Mouse (Mus musculus): ENCODE data around the gene Zfyve21. TPM values are rescaled to one million over a fixed set of nuclear protein-coding genes. Genes with fewer than 3 reads are reported as not detected.

Zfyve21 gene
- polyA plus RNA-seq, 1 experiment from 2014 or later: 125 TPM

DNA sequence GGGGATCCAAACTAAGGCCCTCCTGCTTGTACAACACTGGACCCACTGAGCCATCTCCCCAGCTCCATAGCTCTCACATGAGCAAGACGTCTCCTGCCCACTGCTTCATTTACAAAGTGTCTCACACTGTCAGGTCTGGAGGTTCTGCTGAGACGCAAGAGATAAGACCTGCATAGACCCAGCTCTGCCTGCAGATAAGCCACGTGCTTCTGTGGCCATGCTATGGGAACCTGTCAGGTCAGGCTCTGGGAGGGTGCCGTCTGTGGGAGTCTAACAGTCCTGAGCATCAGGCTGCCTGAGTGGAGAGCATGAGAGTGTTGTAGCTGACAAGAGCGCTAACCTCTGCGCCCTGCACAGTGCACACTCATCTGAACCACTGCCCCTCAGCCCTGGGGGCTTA lies 27.0 kb upstream of the Zfyve21 start:
- no peak for ATAC-seq (replicated peaks; ENCODE audit: low FRiP score)
- WGBS: 93% methylated on average over 6 of the region's 6 CpGs
- peaks cover 97% of the 10 kb centered on the region for H3K36me3 ChIP-seq
- no peak overlapping the region for H3K4me2 ChIP-seq
- no peaks in the 10 kb centered on the region for H3K27me3 ChIP-seq
- no peaks in the 10 kb centered on the region for H3K4me1 ChIP-seq
- no peak overlapping the region for H3K9ac ChIP-seq
- no peak overlapping the region for H3K4me3 ChIP-seq (replicated peaks)
- H3K9me3 ChIP-seq (replicated peaks): no peaks in the 10 kb centered on the region
- no peak overlapping the region for H3K27ac ChIP-seq

DNA sequence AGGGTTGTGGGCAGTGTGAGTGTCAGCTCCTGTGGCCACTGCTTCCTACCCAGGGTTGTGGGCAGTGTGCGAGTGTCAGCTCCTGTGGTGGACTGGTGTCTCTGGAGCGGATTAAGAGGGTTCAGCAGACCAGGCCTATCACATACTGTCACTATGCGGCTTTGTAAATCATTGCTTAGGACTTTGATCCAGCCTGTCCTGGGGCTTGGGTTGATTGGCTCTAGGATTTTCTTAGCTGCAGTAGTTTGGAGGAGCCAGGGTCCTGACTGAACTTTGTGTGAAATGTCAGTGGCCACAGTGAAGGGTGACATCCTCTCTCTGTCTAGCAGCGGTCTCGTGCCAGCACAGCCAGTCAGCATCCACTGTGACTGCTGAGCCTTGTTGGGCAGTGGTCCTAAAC lies 23.9 kb upstream of the Zfyve21 start:
- WGBS: 84% methylated on average over 5 of the region's 5 CpGs
- no peaks in the 10 kb centered on the region for H3K27me3 ChIP-seq
- H3K36me3 ChIP-seq: peaks cover 99% of the 10 kb centered on the region
- H3K4me2 ChIP-seq: no peak overlapping the region
- no peak overlapping the region for H3K9ac ChIP-seq
- ATAC-seq (replicated peaks; ENCODE audit: low FRiP score): peak; percentile 83
- H3K4me1 ChIP-seq: 0 out of 2 replicates have a peak, but pooled peaks cover 3% of the 10 kb centered on the region
- H3K27ac ChIP-seq: peak overlapping the region; percentile 75
- no peak overlapping the region for H3K4me3 ChIP-seq (replicated peaks)
- H3K9me3 ChIP-seq (replicated peaks): no peaks in the 10 kb centered on the region

- 90% methylated on average over 7 of the region's 7 CpGs for WGBS
- Histone ChIP-seq H3K4me1 (0 out of 2 replicates have a peak, but pooled peaks cover 3% of the 10 kb centered on the region), H3K4me3 (replicated peaks) (no peak overlapping the region), H3K9me3 (replicated peaks) (no peaks in the 10 kb centered on the region), H3K9ac (no peak overlapping the region), H3K4me2 (no peak overlapping the region), H3K27ac (peak overlapping the region; percentile 75), H3K27me3 (no peaks in the 10 kb centered on the region), H3K36me3 (peaks cover 99% of the 10 kb centered on the region)
- ATAC-seq (replicated peaks; ENCODE audit: low FRiP score): no peak
Observed at GRCm38 (mm10) chr12:111790631-111791030, 23.3 kb upstream of the Zfyve21 start.

DNA sequence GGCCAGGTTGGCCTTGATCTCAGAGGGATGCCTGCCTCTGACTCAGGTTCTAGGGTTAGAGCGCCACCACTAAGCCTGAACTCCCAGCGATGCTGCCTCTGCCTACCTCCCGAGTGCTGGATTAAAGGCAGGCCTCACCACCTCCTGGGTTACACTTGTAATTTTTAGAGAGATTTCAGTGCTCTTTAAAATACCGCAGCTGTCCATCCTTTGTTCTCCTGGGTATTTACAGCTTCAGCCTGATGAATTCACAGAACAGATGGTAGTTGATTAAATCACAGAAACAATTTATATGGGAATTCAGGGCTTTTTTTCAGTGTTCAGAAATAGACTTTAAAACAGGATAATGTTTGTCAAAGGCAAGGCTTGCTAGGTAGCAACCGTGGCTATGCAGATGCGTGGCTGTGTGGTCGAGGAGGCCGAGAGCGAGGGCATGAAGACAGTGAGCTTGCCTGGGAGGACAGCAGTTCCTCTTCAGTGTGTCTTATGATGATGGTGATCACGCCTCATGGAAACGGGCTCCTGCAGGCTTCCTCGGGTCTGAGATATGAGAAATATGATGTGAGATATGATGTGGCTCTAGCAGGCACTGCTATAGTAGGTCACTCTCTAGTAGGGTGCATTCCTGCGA lies 22.4 kb upstream of the Zfyve21 start:
- Histone ChIP-seq H3K9me3 (replicated peaks) (no peaks in the 10 kb centered on the region), H3K4me2 (no peak overlapping the region), H3K27me3 (no peaks in the 10 kb centered on the region), H3K36me3 (peaks cover 99% of the 10 kb centered on the region), H3K9ac (no peak overlapping the region), H3K4me3 (replicated peaks) (no peak overlapping the region), H3K4me1 (0 out of 2 replicates have a peak, but pooled peaks cover 3% of the 10 kb centered on the region), H3K27ac (no peak overlapping the region)
- ATAC-seq (replicated peaks; ENCODE audit: low FRiP score): no peak
- 95% methylated on average over 13 of the region's 13 CpGs for WGBS

GRCm38 (mm10) chr12:111794102-111794501 lies 19.9 kb upstream of the Zfyve21 start:
- no peak overlapping the region for H3K9ac ChIP-seq
- H3K4me1 ChIP-seq: 0 out of 2 replicates have a peak, but pooled peaks cover 3% of the 10 kb centered on the region
- 82% methylated on average over 21 of the region's 22 CpGs for WGBS
- peaks cover 98% of the 10 kb centered on the region for H3K36me3 ChIP-seq
- H3K4me3 ChIP-seq (replicated peaks): no peak overlapping the region
- H3K27me3 ChIP-seq: no peaks in the 10 kb centered on the region
- ATAC-seq (replicated peaks; ENCODE audit: low FRiP score): peak; percentile 41; the same call in 1 of the 2 replicates
- H3K4me2 ChIP-seq: no peak overlapping the region
- H3K27ac ChIP-seq: no peak overlapping the region
- H3K9me3 ChIP-seq (replicated peaks): no peaks in the 10 kb centered on the region

GRCm38 (mm10) chr12:111794526-111795179 lies 19.3 kb upstream of the Zfyve21 start:
- Histone ChIP-seq H3K27me3 (no peaks in the 10 kb centered on the region), H3K27ac (no peak overlapping the region), H3K9ac (no peak overlapping the region), H3K4me1 (0 out of 2 replicates have a peak, but pooled peaks cover 3% of the 10 kb centered on the region), H3K4me2 (no peak overlapping the region), H3K4me3 (replicated peaks) (no peak overlapping the region), H3K36me3 (peaks cover 97% of the 10 kb centered on the region), H3K9me3 (replicated peaks) (no peaks in the 10 kb centered on the region)
- ATAC-seq (replicated peaks; ENCODE audit: low FRiP score): no peak
- 91% methylated on average over 18 of the region's 18 CpGs for WGBS

DNA sequence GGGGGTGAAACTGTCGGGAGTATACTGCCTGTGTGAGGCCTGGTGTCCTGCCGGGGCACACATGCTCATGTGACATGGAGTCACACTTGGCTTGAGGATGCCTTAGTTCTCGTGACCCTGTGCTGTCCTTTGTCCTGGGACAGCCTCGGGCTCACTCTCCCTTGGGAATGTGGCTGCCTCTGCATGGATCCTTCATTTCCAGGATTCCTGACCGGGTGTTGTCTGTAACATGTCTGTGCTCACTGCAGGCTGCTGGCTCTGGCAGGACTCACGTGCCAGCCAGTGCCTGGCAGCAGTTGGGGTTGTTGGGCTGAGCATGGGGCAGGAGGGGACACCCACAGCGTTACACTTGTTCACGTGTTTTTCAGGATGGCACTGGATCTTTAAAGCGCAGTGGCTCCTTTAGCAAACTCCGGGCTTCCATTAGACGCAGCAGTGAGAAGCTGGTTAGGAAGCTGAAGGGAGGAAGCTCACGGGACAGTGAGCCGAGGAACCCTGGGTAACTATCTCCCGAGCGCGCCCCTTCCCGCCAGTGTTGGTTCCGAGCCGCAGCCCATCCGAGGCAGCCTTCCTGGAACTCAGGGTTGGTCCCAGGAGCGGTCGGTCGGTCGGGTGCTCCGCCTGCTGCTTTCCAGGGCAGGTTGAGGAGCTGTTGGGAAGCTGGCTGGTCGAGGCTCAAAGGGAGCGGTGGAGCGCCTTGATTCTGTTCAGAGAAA lies 18.6 kb upstream of the Zfyve21 start:
- H3K9me3 ChIP-seq (replicated peaks): no peaks in the 10 kb centered on the region
- no peak for ATAC-seq (replicated peaks; ENCODE audit: low FRiP score)
- 85% methylated on average over 28 of the region's 28 CpGs for WGBS
- no peak overlapping the region for H3K4me2 ChIP-seq
- H3K27ac ChIP-seq: no peak overlapping the region
- no peak overlapping the region for H3K9ac ChIP-seq
- H3K36me3 ChIP-seq: peaks cover 96% of the 10 kb centered on the region
- H3K4me1 ChIP-seq: 0 out of 2 replicates have a peak, but pooled peaks cover 3% of the 10 kb centered on the region
- no peak overlapping the region for H3K4me3 ChIP-seq (replicated peaks)
- H3K27me3 ChIP-seq: no peaks in the 10 kb centered on the region

- no peak for ATAC-seq (replicated peaks; ENCODE audit: low FRiP score)
- peaks cover 94% of the 10 kb centered on the region for H3K36me3 ChIP-seq
- no peak overlapping the region for H3K27ac ChIP-seq
- no peaks in the 10 kb centered on the region for H3K27me3 ChIP-seq
- no peaks in the 10 kb centered on the region for H3K9me3 ChIP-seq (replicated peaks)
- WGBS: 91% methylated on average over 8 of the region's 8 CpGs
- H3K4me2 ChIP-seq: no peak overlapping the region
- H3K4me3 ChIP-seq (replicated peaks): no peak overlapping the region
- H3K9ac ChIP-seq: no peak overlapping the region
- H3K4me1 ChIP-seq: 0 out of 2 replicates have a peak, but pooled peaks cover 3% of the 10 kb centered on the region
Observed at GRCm38 (mm10) chr12:111797251-111797650, 16.7 kb upstream of the Zfyve21 start.

DNA sequence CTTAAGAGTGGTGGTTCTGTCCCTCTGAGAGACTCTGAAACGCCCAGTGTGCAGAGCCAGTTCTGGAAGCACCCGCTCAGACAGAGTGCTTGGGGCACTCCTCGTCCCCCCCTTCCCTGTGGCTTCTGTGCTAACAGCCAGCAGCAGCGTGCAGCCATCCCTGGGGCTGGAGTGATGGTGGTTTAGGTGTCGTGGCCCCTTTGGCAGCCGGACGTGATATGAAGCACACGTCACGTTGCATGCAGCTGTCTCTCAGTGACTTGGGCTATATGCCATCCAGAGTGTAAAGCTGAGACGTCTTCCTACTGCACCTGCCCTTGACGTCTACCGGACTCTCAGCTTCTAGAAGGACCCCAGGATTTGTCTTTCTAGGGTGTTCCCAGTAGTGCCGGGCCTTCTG lies 15.5 kb upstream of the Zfyve21 start:
- Histone ChIP-seq H3K9me3 (replicated peaks) (no peaks in the 10 kb centered on the region), H3K4me1 (0 out of 2 replicates have a peak, but pooled peaks cover 3% of the 10 kb centered on the region), H3K4me3 (replicated peaks) (no peak overlapping the region), H3K9ac (no peak overlapping the region), H3K4me2 (no peak overlapping the region), H3K27me3 (no peaks in the 10 kb centered on the region), H3K27ac (no peak overlapping the region), H3K36me3 (peaks cover 93% of the 10 kb centered on the region)
- 90% methylated on average over 13 of the region's 13 CpGs for WGBS
- ATAC-seq (replicated peaks; ENCODE audit: low FRiP score): no peak

- ATAC-seq (replicated peaks; ENCODE audit: low FRiP score): peak; percentile 34; the same call in 1 of the 2 replicates
- 69% methylated on average over 10 of the region's 10 CpGs for WGBS
- H3K27ac ChIP-seq: peak overlapping the region; percentile 58
Observed at GRCm38 (mm10) chr12:111800459-111801183, 13.3 kb upstream of the Zfyve21 start.

DNA sequence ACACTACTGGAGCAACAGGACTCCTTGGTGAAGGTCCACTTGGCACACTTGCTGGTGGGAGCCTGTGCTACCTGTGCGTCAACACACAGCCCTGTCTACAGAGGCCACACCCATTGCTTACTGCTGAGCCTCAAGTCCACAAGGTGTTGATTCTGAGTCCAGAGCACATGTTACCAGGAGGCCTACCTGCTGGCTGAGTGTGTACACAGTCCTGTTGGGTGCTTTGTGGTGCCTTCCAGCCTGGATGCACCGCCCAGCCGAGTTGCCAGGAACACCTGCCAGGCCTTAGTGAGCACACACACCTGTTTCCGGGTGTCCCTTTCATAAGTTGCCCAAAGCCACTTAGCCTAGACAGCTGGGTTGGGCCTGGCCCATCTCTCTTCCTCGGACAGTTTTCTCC lies 10.4 kb upstream of the Zfyve21 start:
- Histone ChIP-seq H3K27me3 (no peaks in the 10 kb centered on the region), H3K27ac (no peak overlapping the region), H3K4me2 (no peak overlapping the region), H3K9ac (no peak overlapping the region), H3K4me1 (no peaks in the 10 kb centered on the region), H3K4me3 (replicated peaks) (no peak overlapping the region), H3K36me3 (peaks cover 93% of the 10 kb centered on the region), H3K9me3 (replicated peaks) (no peaks in the 10 kb centered on the region)
- no peak for ATAC-seq (replicated peaks; ENCODE audit: low FRiP score)
- WGBS: 85% methylated on average over 5 of the region's 5 CpGs

More at GRCm38 (mm10) chr12:111800459-111801183, 13.3 kb upstream of the Zfyve21 start:
- H3K4me3 ChIP-seq (replicated peaks): no peak overlapping the region
- H3K9me3 ChIP-seq (replicated peaks): no peaks in the 10 kb centered on the region
- peaks cover 92% of the 10 kb centered on the region for H3K36me3 ChIP-seq
- no peak overlapping the region for H3K9ac ChIP-seq
- H3K4me2 ChIP-seq: no peak overlapping the region
- H3K4me1 ChIP-seq: no peaks in the 10 kb centered on the region
- no peaks in the 10 kb centered on the region for H3K27me3 ChIP-seq
